Mouse (Mus musculus): ENCODE measurements around the gene Nod2.
A peak's percentile ranks its signal among the peaks of the same experiment; 100 is the strongest.
"Not testable (repeated sequence)": the region's sequence is repeated elsewhere in the genome, so short reads cannot be mapped to it uniquely, and the experiment has no call there.

Gene Nod2

DNA sequence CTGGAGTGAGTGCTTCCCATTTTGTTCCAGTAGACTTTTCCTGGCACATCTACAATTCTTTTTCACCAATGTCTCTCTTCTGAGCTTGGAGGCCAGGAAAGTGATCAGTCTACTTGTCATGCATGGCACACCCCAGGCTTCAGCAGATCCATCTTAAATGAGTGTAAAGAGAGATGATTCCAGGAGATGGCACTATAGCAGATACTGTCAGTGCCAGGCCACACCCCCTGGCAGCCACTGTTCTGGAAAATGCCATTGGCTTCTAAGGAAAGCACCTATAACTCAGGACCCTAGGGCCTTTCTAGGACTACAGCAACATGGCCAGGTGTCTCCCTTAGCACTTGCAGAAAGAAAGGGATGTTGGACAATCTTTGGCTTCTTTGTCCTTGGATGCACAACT lies 16.0 kb upstream of the Nod2 start:
- DNase-seq (ENCODE audit: low read depth), result peak; percentile 71

DNA sequence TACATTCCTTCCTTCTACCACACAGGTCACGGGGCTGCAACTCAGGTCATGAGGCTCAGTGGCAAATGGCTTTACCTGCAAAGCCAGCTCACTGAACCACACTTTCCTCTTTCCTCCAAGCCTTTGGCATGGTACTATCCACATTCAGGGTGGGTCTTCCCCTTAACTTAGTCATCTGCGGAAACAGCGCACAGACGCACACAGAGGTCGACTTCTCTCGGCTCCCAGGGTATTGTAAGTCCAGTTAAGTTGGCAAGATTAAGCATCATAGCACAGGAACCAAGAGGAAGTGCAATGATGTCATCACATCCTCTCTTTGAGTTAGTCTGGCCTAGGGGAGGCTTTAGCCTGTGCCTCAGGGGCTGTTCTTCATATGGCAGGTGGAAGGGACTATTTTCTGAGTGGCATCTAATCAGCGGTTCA lies 13.8 kb upstream of the Nod2 start:
- DNase-seq (ENCODE audit: low read depth), result peak; percentile 61

DNA sequence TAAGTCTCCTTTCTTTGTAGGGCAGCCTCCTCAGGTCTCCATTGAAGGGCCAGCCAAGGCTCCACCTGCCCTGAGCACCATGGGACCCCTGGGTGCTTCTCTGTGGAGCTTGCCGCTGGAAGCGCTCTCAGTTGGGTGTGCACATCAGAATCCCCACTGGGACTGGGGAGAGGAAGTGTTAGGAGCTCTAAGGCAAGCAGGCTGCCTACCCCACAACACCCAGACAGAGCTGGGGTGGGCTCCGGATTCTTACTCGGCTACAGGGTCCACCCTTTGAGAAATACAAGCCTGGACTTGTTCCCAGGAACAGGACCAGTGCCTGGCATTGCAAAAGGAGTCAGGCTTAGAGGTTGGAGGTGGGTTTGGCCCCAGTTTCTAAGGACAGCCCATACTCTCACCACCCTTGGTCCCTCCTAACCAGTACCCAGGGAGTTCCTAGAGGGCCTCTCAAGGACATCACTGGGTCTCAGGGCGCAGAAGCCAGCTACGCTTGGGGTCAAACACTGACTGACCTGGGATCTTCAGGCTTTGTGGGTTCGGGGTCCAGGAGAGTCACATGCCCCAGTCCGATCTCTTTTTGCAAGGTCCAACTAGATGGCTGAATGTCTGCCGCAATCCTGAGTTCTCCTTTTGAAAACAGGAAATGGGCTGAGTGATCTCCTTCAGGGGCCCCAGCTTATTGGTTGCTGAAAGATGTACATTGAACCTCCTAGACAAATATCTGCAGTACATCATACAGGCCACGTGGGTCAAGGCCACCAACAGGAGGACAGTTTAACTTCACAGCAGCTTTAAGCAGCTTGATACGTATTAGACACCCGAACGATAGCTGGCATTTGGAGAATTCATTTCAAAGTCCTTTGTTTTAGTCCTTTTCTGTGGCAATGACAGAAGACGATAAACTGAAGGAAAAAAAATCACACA lies 11.4 kb upstream of the Nod2 start, which contains the start of gene Snx20:
TSS of gene Snx20 (minus strand) at position 655 of the 924 bp plus-strand sequence.
- peak; percentile 88 for DNase-seq (ENCODE audit: low read depth)

DNA sequence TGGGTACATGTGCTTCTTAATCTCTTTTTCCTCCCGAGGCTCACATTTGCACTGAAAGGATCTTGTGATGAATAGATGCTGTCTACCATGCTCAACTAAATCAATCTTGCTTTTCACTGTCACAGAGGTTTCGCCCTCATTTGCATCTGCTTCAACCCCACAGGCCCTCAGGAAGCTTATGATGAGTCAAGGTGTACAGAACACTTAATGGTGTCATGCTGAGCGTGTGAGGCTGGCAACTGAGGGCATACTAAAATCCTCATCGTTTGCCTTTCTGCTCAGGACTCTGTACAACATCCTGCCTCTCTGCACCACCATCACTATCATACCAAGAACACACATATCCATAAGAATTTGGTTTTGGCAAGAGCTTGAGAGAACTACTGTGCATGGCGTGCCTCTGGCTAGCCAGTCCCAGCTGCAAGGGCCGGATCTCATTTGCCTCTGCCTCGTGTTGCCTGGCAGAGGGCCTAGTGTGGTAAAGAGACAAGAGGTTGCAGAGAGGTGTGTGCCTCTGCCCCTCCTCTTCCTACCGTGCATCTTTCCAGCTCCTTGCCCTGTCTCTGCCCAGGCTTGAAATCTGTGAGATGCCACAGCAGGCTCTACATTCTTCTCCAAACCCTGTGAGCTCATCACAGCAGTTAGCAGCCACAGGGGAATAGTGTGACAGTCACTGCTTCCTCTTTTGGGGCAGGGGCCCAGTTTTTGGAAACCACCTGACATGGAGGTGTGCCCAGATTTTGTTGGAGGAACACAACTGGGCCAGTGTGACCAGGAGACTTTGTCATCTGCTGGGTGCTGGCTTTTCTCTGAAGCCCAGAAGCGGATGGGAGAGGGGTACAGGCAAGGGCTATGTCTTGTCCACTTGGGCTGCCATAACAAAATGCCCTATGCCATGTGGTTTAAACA lies 9.8 kb upstream of the Nod2 start:
- DNase-seq (ENCODE audit: low read depth), result no peak

DNA sequence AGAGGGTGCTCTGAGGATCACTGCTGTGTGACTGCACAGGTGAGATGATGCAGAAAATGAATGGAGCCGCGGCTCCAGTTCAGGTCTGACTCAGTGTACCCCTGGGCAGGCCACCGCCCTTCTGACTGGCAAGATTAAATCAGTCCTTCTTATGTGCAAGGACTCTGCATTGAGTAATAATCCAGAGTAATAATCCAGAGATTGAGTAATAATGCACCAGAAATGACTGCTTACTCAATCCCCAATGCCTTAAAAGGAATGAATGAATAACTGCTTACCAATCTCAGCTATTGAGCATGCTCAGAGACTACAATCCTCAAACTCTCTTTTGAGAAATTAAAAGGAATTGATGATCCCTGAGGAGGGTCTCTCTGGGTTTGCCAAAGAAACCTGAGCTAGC lies 8.2 kb upstream of the Nod2 start:
- no peak for DNase-seq (ENCODE audit: low read depth)

DNA sequence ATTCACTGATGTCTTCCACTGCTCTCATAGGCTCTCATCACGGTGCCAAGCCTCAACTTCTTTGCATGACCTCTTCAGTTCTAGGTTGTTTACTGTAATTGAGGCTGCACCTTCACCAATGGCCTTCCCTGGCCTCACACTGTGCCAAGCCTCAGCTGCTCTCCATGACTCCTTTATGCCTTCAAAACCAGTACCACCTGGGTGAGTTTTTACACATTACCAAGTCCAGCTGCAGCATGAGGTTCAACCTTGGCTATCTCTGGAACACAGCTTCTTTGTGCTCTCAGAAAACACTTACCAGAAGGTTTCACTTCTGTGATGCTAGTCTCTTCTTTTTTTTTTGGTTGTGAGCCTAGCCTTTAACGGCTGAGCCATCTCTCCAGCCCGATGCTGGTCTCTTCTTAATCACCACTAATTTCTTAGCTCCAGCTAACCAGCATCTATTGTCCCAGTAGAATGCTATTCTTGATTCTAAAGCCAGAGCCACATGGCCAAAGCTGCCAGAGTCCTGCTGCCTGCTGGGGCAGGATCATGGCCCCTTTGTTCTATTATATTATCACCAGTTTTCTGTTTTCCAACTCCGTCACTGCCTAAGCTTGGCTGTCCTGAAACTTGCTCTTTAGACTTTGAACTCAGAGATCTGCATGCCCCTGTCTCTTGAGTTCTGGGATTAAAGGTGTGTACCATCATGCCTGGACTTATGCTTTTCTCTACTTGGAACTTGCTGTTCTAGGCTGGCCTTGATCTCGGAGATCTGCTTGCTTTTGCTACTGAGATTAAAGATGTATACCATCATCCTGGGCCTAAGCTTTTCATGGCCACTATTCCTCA lies 4.2 kb upstream of the Nod2 start:
- no peak for DNase-seq (ENCODE audit: low read depth)

DNA sequence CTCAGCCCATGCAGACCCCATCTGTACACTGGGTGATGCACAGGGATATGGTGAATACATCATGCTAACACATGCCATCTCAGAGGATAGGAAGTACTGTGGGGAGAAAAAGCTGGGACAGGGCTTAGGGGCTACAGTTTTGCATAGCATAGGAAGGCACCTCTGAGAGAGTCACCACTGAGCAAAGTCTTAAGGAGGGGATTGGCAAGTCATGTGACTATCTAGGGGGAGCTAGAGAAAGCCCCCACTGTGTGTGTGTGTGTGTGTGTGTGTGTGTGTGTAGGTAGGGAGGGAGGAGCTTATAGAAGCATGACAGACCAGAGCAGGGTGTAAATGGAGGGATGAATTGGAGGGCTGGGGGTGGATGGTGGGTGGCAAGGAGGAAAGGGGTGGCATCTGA lies 1.2 kb downstream of the Nod2 start:
- no peak for DNase-seq (ENCODE audit: low read depth)

DNA sequence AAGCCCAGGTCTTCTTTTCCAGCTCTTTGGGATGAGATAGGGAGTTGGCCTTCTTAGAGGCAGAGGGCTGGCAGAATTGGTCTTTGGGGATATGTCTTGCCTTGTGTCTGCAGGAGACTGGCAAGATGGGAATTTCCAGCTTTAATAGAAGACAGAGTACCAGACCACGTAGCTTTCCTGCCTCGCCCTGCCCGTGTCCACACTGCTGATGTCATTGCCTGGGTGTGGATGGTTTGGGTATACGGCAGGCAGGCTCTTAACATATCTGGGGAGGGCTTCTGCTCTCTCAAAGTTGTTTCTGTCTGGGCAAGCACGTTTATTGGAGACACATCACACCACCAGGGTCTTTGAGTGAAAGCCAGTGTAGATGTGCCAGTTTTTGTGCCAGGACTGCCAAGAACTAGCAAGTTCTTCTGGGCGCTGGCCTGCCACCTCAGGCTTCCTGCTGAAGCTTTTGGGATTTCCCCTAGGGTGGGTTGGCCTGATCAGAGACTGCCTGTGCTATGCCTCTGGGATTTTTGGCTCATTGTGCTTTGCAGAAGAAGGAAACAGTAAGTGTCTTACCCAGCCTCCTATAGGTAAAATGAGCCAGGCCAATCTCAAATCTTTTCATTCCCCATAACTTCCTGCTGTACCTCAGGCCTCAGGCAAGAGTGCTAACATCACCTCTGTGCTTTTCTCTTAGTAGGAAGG lies 3.0 kb downstream of the Nod2 start:
- DNase-seq (ENCODE audit: low read depth), result no peak

DNA sequence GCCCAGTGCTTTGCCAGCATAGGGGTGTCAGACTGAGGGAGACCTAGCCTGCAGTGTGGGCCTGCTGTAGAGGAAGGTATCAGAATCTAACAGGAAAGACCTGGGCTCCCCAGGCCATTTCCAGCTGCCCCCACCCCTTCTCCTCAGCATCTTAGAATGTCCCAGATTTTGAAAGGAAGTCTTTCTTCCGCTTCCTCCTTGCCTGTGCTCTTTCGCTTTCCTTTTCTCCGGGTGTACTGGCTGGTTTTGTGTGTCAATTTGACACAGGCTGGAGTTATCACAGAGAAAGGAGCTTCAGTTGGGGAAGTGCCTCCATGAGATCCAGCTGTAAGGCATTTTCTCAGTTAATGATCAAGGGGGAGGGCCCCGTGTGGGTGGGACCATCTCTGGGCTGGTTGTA lies 4.0 kb downstream of the Nod2 start:
- DNase-seq (ENCODE audit: low read depth), result not testable (repeated sequence)

DNA sequence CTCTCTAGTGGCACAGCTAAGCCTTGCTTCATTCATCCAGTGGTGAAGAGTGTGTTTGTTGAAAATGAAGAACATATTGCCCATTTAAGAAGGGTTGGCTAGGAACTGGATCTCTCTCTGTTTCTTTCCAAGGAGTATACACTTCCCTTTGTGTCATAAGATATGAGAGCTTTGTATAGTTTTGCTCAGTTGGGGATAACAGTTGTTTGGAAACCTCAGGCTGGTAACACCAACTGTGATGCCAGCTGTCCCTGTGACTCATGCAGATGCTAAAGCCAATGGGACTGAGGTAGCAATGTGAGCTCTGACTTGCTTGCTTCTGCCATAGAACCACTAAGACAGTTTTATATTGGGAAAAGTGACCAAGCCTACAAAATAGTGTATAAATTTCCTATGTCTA lies 8.2 kb downstream of the Nod2 start:
- no peak for DNase-seq (ENCODE audit: low read depth)

DNA sequence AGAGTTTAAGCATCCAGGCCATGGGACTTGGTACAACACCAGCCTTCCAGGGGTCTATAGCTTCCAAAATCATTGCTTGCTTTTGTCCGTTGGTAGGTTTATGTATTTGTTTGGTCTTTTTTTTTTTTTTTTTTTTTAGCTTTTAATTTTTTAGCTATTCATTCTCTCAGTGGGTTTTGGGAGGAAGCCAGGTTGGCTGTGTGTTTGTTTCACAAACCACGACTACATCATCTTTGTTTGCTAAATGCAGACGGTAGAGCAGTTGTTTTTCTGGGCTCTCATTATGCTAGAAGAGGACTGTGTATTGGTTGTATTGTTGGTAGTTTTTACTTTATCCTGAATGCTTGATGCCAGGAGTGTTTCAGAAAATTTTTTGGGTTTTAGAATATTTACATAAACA lies 12.8 kb downstream of the Nod2 start:
- DNase-seq (ENCODE audit: low read depth), result no peak

DNA sequence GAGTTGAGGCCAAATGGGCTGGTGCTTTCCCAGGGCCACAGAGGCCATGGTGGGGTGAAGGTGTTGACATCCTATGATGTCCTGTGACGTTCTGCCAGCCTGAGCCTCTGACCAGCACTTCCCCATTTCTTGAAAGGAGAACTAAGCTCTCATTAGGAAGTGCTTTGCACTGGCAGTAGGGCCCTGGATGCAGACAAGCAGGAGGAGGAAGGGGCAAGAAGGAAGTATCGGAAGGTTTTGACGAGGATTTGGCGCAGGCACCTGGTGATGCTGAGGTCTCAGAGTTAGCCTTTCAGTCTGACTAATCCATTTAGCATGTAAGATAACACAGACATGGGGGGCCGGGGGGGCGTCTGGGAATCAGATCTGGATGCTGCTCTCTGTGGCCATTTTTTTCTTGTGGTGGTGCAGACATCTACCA lies 15.3 kb downstream of the Nod2 start:
- no peak for DNase-seq (ENCODE audit: low read depth)

DNA sequence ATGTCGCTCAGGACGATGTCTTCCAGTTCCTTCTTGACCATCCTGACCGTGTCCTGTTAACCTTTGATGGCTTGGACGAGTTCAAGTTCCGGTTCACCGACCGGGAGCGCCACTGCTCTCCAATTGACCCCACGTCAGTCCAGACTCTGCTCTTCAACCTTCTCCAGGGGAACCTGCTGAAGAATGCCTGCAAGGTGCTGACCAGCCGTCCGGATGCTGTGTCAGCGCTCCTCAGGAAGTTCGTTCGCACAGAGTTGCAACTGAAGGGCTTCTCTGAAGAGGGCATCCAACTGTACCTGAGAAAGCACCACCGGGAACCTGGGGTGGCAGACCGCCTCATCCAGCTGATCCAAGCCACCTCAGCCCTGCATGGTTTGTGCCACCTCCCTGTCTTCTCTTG lies 17.0 kb downstream of the Nod2 start:
- DNase-seq (ENCODE audit: low read depth), result no peak

DNA sequence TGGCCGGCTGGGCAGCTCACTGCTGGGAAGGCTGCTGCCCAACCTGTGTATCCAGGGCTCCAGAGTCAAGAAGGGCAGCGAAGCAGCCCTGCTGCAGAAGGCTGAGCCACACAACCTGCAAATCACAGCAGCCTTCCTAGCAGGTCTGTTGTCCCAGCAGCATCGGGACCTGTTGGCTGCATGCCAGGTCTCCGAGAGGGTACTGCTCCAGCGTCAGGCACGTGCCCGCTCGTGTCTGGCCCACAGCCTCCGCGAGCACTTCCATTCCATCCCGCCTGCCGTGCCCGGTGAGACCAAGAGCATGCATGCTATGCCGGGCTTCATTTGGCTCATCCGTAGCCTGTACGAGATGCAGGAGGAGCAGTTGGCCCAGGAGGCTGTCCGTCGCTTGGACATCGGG lies 17.8 kb downstream of the Nod2 start:
- no peak for DNase-seq (ENCODE audit: low read depth)

DNA sequence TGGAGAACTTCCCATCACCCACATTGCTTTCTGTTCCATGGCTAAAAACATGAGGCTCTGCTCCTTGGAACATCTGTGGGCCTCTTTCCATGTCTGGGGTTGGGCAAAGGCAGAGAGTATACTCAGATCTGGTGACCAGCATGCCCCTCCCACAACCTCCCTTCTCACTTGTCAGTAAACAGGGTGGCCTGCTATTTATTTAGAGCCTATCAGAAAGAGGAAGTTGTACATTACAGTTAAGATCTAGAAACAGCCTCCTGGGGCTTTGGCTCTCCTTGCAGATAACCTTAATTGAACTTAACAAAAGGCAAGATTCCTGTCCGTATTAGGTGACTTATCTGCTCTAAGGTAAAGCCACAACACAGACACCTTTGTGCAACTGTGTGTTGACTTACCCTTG lies 19.3 kb downstream of the Nod2 start:
- no peak for DNase-seq (ENCODE audit: low read depth)

DNA sequence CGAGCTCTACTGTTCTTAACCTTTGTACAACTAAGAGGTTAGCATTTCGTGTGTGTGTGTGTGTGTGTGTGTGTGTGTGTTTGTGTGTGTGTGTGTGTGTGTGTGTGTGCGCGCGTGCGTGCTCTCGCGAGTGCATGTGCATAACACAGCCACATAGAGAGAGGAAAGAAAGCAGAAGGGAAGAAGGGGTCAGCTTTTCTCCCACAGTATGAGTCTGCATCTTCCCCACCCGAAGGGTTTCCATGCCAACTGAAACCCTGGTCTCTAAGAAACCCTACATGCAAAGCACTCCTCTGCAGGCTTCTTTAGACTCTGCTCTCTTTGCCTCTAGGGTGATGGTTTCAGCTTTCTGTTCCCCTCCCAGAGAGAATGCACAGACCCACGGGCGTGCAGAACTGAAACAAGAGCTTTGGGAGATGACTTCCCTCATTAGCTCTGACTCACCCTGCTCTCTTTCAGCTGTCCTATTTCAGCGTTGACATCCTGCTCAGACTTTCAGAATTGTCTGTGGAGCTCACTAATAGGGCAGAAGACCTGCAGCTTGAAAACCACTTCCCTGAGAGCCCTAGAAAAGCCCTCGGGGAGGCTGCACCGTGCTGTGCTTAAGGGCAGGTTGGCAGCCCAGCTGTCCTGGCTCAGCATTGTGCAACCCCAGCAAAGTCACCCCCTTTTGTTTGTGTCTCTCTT lies 21.4 kb downstream of the Nod2 start:
- DNase-seq (ENCODE audit: low read depth), result peak; percentile 73

DNA sequence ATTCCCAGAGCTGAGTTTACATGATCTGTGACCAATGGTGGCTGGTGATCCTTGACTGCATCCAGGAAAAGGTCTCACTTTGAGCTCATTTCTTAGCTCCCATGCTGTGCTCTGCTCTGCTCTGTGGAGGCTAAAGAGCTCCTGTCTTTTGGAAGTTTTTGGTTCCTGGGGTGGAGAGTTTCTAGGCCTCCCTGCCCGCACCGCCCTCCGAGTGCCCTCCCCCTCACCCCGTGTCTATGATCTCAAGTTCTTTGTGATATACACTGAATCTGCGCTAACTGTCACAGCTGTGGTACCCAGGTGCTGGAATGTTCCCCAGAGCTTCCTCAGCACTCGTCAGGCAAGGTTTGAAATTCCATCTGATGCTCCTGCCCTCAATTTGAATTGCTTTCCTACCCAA lies 23.7 kb downstream of the Nod2 start:
- no peak for DNase-seq (ENCODE audit: low read depth)

DNA sequence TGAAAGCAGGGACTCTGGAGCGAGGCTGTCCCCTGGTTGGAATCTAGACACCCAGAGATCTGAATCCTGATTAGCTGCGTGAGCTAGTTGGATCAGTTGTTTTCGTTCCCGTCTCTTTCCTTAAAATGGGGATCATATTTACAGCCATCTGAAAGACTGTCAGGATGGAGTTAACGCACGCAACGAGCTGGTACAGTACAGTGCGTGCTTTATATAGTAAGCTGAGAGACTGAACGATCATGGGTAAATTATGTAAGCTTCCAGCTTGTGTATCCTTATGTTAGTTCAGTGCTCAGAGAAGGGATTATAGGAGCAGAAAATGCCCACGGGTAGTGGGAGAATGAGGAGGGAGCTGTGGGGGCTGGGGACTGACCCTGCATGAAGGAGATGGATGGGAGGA lies 24.5 kb downstream of the Nod2 start:
- DNase-seq (ENCODE audit: low read depth), result no peak

DNA sequence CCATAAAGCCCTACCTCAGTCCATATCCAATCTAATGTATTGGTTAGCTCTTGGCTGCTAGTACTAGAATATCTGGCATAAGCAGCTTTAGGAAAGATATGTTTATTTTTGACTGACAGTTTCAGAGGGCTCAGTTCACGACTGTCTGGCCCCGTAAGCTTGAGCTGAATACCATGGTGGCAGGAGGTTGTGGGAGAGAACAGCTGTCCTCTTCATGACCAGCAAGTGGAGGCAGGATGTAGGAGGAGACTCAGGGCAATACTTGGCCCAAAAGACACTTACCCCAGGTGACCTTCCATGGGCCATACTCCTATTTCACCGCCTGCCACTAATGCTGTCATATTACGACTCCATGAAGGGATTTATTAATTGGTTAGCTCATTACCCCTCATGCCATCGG lies 26.7 kb downstream of the Nod2 start:
- no peak for DNase-seq (ENCODE audit: low read depth)

DNA sequence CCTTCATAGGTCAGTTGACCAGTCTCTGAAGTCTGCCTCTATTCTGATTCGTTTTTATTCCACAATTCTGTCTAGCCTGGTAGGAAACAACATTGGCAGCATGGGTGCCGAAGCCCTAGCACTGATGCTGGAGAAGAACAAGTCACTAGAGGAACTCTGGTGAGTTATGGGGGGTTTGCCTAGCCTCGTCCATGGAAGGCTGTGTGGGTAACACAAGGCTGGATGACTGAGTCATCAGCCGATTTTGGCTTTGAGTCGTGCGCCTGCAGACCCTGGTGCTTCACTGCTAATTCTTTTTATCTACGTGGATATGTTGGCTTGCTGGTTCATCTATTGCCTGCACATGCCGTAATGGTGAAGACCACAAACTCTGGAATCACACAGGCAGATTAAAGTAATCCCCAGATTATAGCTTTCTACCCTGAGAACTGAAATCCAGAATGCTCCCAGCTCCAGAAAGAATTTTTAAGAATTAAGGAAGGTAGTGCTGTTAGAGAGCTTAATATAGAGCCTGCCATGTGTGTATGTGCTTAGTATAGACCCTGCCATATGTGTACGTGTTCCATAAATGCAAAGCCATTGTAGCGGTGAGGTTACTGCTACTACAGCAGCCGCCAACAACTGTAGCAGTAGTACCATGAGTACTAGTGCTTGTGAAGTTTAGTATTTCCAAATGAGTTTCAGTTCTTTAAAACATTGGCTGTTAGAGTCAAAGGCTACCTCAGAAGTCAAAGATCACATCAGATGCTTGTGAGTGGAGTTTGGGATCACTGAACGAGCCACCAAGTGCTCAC lies 28.5 kb downstream of the Nod2 start:
- DNase-seq (ENCODE audit: low read depth), result no peak
